Mouse (Mus musculus) granulocyte monocyte progenitor cell, adult 5-6 weeks (primary cell): ENCODE measurements around the gene Gm28539. TPM values are rescaled to one million over a fixed set of nuclear protein-coding genes. Genes with fewer than 3 reads are reported as not detected.
A peak's percentile ranks its signal among the peaks of the same experiment; 100 is the strongest.
"Not testable (repeated sequence)": the region's sequence is repeated elsewhere in the genome, so short reads cannot be mapped to it uniquely, and the experiment has no call there.

Source experiments
- ATAC-seq: replicated peaks from 2 replicates; pipeline ENCODE4 v1.8.0; 2016; ENCODE audit warnings: mild to moderate bottlenecking, moderate TSS enrichment, inconsistent platforms; ENCODE audit not compliant: poor library complexity, severe bottlenecking
- total RNA-seq, 2 experiments: library from RNA; stranded (forward) in 1 of 2; stranded (reverse) in 1 of 2; fragments of 200-712, 200-1000 nt in 1 of 2; fragments of >200 nt in 1 of 2; fragmentation: Nextera tagmentation in 1 of 2; gene quantifications; 2 replicates each; pipeline ENCODE4 v1.2.3; 2014 to 2017

The Gm28539 gene
- total RNA-seq, 2 experiments from 2014 or later, result 2.4 TPM; not detected in 1

DNA sequence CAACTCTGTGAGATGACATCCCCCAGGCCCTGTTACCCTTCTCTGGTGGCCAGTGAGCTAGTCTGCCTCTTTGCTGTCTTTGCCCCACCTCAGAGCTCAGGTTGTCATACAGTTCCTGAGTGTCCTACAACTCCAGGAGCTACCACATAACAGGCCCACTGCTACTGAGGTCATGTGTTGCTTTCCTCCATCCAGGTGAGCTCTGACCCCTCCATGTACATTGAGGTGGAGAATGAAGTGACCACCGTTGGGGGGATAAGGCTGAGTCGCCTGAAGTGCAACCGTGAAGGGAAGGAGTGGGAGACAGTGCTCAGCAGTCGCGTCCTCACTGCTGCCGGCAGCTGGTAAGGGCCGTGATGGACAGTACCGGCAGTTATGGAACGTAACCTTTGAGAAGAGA is 112.6 kb downstream of the Gm28539 start:
- ATAC-seq, result no peak

DNA sequence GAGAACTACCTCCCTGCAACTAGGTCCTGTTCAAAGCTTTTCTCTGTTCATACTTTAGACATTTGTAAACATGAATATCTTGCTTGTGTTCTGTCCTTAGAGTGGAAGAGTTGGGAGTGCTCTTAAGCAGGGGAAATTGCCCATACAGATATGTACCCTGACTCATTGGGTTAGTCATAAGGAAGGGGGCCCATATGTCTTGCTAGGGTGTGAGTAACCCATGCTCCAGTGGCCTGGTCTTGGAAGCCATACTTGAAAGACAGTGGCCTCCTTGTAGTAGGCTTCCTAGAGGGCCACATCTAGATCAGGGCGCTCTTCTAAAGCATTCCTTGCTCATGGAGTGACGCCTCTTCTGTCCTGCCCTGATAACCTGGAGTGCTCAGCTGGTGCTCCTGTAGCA is 114.0 kb downstream of the Gm28539 start:
- ATAC-seq, result no peak

DNA sequence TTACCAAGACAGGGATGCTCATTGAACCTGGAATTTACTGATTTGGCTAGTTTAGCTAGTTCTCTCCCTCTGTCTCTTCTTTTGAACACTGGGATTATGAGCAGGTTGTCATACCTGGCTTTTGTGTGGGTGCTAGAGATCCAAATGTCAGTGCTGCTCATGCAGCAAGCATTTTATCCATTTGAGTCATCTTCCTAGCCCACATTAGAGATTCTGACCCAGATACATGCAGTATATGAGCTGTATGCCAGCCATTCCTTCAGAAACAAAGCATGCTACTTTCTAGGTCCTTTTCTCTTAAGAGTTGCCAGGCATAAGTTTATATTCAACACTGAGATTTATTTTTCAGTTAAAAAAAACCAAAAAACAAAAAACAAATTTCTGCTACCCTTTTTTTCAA is 116.4 kb downstream of the Gm28539 start:
- no peak for ATAC-seq

DNA sequence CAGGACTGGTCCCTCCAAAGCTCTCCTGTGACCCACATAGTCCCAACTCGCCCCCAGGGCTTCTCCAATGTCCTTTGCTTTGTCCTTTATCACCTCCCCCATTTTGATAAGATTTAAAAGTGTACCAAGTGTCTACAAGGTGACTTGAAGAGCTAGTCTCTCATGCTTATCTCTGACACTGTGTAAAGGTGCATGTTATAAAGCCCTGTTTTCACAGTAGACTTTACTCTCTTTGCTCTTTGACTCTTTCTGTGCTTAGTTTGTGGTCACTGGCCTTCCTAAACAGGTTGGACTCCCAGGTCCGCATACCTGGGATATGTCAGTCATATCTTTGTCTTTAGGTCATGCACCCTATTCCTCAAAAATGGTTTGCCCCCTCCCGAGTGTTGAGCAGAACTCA is 118.7 kb downstream of the Gm28539 start:
- ATAC-seq, result no peak

DNA sequence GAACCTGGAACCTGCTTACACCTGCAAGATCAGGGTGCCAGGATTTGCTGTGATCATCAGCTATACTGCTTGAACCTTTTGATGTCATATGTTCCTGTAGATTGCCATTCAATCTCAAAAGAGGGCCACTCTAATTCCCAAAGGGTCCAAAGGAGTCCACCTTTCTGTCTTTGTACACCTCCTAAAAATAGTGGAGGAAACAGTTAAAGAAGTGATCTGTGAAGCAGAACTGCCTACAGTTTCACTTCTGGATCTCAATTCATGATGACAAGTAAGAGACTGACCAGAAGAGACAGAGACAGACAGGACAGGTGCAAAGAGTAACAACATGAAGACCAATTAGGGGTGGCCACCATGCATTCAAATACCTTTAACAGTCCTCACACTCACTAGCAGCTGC is 127.1 kb downstream of the Gm28539 start:
- ATAC-seq, result no peak

DNA sequence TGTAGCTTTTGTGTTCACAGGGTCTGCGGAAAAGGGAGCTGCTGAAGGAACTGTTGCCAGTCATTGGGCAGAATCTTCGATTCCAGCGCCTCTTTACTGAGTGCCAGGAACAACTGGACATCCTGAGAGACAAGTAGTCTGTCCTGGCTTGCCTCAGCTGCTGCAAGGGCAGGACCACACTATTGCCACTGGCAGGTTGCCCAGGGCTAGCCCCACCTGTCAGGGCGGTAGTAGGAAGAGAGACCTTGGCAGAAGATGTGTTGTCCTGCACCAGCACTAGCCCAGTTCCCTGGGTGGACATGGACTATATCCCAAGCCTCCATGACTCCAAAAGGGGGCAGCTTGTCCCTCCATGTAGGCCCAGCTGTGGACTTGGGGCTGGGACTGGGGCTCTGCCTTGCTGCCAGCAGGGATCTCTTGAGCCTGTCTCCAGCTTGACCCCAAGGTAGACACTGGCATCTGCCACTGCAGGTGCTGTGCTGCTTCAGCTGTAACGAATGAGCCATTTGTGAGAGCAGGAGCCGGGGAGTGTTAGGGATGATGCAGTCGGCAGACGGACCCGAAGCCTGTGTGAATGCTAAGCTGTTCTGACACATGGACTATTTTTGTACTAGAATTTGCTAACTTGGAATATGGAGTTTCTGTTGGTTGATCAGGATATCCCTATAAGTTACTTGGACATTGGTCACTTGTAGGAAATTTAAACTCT is 133.2 kb downstream of the Gm28539 start:
- no peak for ATAC-seq

DNA sequence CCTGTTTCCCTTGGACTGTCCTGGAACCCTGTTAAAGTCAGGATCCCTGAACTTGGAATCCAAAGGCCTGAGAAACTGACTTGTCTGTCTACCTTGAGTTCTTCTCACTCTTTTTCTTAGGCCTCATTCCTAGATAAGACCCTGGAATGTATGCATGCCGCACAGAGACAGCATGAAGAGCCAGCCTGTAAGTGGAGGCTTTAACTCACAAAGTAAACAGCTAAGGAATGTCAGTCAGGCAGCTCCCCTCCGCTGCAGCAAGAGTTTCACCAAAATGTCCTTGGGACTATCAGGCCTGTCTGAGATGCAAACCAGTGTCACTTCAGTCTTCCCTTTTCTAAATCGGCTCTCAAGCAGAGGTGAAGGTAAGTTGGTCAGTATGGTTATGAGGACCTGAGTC is 134.5 kb downstream of the Gm28539 start:
- ATAC-seq, result no peak

DNA sequence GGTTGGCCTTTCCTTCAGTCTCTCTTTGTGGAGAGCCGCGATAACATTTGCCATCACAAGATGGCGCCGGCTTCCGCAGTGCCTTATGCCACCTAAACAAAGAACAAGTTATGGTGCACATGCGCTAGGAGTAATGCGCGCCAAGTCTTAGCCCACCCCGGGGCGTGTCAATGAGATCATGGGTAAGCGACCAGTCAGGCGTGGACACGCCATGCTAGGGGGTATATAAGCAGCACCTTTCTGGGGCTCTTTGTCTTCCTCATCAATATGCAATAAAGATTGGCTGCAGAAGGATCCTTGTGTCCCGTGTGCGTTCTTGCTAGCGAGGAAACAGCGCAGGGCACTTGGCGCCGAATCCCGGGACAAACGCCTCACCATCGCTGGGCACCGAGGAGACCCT is 139.3 kb downstream of the Gm28539 start:
- not testable (repeated sequence) for ATAC-seq

DNA sequence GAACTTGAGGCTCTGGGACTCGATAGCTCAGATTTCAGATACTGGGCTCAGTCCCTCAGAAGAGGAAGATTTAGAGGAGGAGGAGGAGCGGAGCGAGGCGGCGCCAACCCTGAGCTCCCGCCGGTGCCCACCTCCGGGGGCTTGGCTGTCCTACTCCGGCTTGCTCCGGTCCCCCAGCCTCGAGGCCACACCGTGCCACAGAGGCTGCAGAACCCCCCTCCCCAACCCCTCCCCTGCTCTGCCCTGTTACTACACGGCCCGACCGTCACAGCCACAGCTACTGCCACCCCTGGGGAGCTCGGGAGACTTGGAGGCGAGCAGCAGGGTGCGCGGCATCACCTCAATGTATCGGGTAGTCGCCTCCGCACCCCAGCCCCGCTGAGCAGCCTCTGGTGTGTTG is 139.9 kb downstream of the Gm28539 start:
- ATAC-seq, result no peak

DNA sequence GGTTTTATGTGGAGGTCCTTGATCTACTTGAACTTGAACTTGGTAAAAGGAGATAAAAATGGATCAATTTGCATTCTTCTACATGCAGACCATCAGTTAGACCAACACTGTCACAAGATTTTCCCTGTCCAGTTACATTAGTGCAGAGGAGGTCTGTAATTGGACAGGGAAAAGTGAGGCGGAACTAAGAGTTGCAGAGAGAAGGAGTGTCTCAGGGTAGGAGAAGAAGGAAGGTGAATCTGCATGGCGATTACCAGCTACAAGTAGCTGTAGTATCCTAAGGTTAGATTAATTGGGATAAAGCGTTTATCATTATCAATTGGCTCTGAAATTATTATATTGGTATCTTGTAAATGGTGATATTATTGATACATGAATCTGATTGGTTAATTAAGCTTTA is 150.0 kb downstream of the Gm28539 start:
- ATAC-seq, result no peak

DNA sequence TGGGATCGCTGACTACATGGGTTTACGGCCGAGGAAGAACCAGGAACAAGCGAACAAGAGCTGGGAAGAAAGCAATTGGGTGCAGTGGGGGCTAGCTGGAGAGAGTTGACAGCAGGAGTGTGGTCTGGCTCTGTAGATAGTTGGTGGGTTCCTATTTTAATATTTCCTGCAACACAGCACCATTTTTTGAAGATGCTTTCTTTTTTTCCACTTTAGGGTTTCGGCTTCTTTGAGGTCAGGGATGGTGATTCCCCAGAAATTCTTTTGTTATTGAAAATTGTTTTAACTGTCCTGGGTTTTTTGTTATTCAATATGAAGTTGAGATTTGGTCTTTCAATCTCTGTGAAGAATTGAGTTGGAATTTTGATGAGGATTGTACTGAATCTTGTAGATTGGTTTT is 150.5 kb downstream of the Gm28539 start:
- ATAC-seq, result no peak

DNA sequence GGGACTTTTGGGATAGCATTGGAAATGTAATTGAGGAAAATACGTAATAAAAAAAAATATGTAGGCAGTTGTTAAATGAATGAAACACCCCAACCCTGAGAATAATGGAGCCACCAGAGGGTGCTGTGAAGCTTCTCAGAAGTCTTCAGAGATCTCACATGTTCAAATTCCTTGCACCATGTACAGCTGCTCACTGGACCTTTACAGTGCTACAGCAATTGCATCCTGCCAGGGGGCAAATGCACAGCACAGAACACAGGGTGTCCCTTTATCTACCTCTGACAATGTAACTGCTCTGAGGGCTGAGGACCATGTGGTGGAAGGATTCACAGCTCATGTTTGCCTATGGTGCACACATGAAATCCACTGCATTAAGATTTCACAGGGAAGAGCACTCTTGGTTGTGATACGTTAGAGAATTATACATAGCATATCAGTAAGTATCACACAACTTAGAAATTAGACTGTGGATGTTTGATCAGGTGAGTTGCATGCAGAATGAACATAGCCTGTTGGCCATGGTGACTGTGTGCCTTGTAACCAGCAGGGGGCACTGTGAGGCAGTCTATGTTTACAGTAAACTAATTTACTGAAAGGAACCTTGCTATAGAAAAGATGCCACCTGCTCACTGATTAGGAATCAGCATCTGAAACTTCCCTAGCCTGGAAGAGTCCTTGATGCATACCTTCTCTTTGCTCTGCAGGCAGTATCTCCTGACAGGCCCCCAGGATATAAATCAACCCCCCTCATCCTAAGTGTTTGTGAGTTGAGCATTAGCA is 166.4 kb downstream of the Gm28539 start:
- ATAC-seq, result peak; percentile 58; the same call in 1 of the 2 replicates

DNA sequence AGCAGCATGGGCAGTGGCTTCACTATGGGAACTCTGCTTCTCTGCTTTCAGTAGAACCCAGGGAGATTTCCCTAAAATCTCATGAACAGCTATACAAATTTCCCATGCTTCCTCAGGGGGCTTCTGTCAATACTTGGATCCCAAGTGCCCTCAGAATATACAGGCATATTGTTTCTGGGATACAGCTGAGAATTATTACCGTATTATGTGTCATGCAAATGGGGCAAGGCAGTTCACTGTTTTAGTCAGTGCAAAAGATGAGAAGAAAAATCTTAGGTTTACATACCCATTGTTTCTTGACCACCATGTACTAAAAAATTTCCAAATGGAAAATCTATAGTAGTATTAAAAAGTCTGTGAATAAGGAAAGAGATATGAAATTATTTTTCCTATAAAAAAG is 167.4 kb downstream of the Gm28539 start:
- no peak for ATAC-seq

DNA sequence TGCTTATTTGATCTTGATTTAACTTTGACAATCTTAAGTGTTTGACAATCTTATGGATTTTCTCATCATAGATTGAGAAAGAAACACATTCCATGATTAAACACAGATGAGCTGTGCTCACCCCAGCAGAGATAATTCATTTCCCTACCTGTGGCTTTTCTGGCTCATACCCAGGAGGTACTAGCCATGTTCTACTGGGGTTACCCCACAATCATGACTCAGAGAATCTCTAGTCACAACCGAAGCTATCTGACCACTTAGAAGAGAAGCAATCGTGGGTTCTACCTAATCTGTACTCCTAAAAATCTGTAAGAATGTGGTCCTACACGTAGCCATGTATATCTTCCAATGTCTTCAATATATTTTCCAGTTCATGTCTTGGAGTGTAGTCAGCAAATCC is 168.9 kb downstream of the Gm28539 start:
- no peak for ATAC-seq

Other genes starting within 250 kb of the Gm28539 start
- gene Tbx1, start 245.9 kb upstream of the Gm28539 start, total RNA-seq (2014; fragmentation: Nextera tagmentation), result not detected in 2 replicates
- gene Tbx1, start 245.9 kb upstream of the Gm28539 start, total RNA-seq (2017), result not detected in 2 replicates
- not detected in 2 replicates for gene Gp1bb, start 214.2 kb upstream of the Gm28539 start, total RNA-seq (2014; fragmentation: Nextera tagmentation)
- not detected in 2 replicates for gene Gp1bb, start 214.2 kb upstream of the Gm28539 start, total RNA-seq (2017)
- gene Gm49601, start 210.2 kb upstream of the Gm28539 start, total RNA-seq (2014; fragmentation: Nextera tagmentation), result 1.9 TPM in 1 of 2 replicates, not detected in the other
- gene Gm49601, start 210.2 kb upstream of the Gm28539 start, total RNA-seq (2017), result not detected in 2 replicates
- gene Sept5, start 206.6 kb upstream of the Gm28539 start, total RNA-seq (2014; fragmentation: Nextera tagmentation), result not detected in 2 replicates
- 1.8 and 2.6 TPM in 2 replicates for gene Sept5, start 206.6 kb upstream of the Gm28539 start, total RNA-seq (2017)
- gene Cldn5, start 59.7 kb upstream of the Gm28539 start, total RNA-seq (2014; fragmentation: Nextera tagmentation), result not detected in 2 replicates
- not detected in 2 replicates for gene Cldn5, start 59.7 kb upstream of the Gm28539 start, total RNA-seq (2017)
- gene Ufd1, start 24.8 kb upstream of the Gm28539 start, total RNA-seq (2014; fragmentation: Nextera tagmentation), result 56.5 and 56.9 TPM in 2 replicates
- 48.3 and 61.8 TPM in 2 replicates for gene Ufd1, start 24.8 kb upstream of the Gm28539 start, total RNA-seq (2017)
- 73.9 and 90.3 TPM in 2 replicates for gene Cdc45, start 24.6 kb upstream of the Gm28539 start, total RNA-seq (2014; fragmentation: Nextera tagmentation)
- 96.0 and 110 TPM in 2 replicates for gene Cdc45, start 24.6 kb upstream of the Gm28539 start, total RNA-seq (2017)
- gene 2510002D24Rik, start within 50 bp of the Gm28539 start, total RNA-seq (2014; fragmentation: Nextera tagmentation), result 14.4 and 20.7 TPM in 2 replicates
- gene 2510002D24Rik, start within 50 bp of the Gm28539 start, total RNA-seq (2017), result 22.0 and 25.5 TPM in 2 replicates
- gene Mrpl40, start 40.3 kb downstream of the Gm28539 start, total RNA-seq (2014; fragmentation: Nextera tagmentation), result 93.8 and 116 TPM in 2 replicates
- 115 and 127 TPM in 2 replicates for gene Mrpl40, start 40.3 kb downstream of the Gm28539 start, total RNA-seq (2017)
- gene Hira, start 40.5 kb downstream of the Gm28539 start, total RNA-seq (2014; fragmentation: Nextera tagmentation), result 39.5 and 57.3 TPM in 2 replicates
- 43.6 and 64.1 TPM in 2 replicates for gene Hira, start 40.5 kb downstream of the Gm28539 start, total RNA-seq (2017)